Mouse (Mus musculus): ENCODE results near the gene Plekho1. TPM values are rescaled to one million over a fixed set of nuclear protein-coding genes. Genes with fewer than 3 reads are reported as not detected.
"Not testable (repeated sequence)": the region's sequence is repeated elsewhere in the genome, so short reads cannot be mapped to it uniquely, and the experiment has no call there.

Plekho1 gene
- polyA plus RNA-seq, 1 experiment: 73.9 TPM

DNA sequence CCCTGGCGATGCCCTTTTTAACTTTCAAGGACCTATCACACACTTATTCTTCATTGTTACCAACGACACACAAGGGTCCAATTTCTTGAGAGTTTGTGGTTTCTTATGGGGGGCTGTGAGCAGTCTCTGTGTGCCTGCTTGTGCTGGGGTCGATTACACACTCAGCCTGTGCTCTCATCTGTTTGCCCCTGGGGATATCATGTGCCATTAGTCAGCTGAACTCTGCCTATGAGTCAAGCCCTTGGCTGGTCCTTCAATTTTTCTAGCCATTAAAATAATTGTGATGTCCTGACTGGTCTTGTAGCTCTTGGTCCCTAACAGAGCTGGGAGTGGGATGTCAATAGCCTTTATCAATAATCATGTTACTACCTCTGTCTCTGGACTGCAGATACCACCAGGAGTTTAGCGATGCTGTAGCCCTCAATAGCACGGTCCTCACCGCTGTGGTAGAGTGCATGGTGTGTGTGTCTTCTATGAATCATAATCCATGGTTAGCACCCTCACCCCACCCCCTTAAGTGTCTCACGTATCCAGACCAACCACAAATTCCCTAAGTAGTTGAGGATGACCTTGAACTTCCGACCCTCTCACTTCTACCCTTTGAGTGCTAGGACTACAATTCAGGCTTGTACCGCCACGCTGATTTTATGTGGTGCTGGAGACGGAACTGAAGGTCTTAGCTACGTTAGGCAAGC is 15.4 kb downstream of the Plekho1 start:
- DNase-seq: no peak
- no peak overlapping the region for H3K4me3 ChIP-seq (ENCODE audit: control insufficient read depth, insufficient read depth, low read length)
- TF ChIP-seq CTCF (IDR thresholded peaks at IDR 0.05; ENCODE audit: borderline replicate concordance, control insufficient read depth, extremely low read depth, insufficient read depth, low read length, poor library complexity) (no peak), POLR2A (IDR thresholded peaks at IDR 0.05; ENCODE audit: control insufficient read depth, extremely low read depth, insufficient read depth, low read length, poor library complexity) (no peak)
- H3K36me3 ChIP-seq (ENCODE audit: control insufficient read depth, insufficient read depth, low read length): no peaks in the 10 kb centered on the region
- WGBS: 89% methylated on average over 12 of the region's 12 CpGs
- peaks cover 6% of the 10 kb centered on the region for H3K4me1 ChIP-seq (replicated peaks; ENCODE audit: control insufficient read depth, insufficient read depth, low read length)
- no peaks in the 10 kb centered on the region for H3K27me3 ChIP-seq (ENCODE audit: control insufficient read depth, insufficient read depth, low read length)
- H3K27ac ChIP-seq (ENCODE audit: control insufficient read depth, insufficient read depth, low read length): no peak overlapping the region

DNA sequence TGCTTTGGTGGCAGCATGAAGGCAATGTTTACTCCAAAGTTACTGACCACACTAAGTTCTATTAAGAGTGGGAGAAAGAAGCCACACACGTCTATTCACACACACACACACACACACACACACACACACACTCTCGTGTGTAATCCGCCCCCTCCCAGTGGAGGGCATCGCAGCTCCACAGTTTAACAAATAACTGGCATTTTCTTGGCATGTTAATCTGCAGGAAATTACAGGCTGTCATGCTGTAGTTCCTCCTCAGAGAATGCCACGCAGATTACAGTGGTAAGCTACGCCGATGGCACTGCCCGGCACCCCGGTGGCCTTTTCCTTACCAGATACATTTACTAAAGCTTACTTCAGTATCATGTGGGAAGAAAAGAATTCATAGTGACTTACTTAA is 17.5 kb downstream of the Plekho1 start:
- Histone ChIP-seq H3K27ac (ENCODE audit: control insufficient read depth, insufficient read depth, low read length) (no peak overlapping the region), H3K27me3 (ENCODE audit: control insufficient read depth, insufficient read depth, low read length) (no peaks in the 10 kb centered on the region), H3K4me3 (ENCODE audit: control insufficient read depth, insufficient read depth, low read length) (no peak overlapping the region), H3K36me3 (ENCODE audit: control insufficient read depth, insufficient read depth, low read length) (no peaks in the 10 kb centered on the region), H3K4me1 (replicated peaks; ENCODE audit: control insufficient read depth, insufficient read depth, low read length) (peaks cover 10% of the 10 kb centered on the region)
- TF ChIP-seq CTCF (IDR thresholded peaks at IDR 0.05; ENCODE audit: borderline replicate concordance, control insufficient read depth, extremely low read depth, insufficient read depth, low read length, poor library complexity): no peak
- TF ChIP-seq POLR2A (IDR thresholded peaks at IDR 0.05; ENCODE audit: control insufficient read depth, extremely low read depth, insufficient read depth, low read length, poor library complexity): no peak
- WGBS: 77% methylated on average over 9 of the region's 9 CpGs
- DNase-seq: no peak

DNA sequence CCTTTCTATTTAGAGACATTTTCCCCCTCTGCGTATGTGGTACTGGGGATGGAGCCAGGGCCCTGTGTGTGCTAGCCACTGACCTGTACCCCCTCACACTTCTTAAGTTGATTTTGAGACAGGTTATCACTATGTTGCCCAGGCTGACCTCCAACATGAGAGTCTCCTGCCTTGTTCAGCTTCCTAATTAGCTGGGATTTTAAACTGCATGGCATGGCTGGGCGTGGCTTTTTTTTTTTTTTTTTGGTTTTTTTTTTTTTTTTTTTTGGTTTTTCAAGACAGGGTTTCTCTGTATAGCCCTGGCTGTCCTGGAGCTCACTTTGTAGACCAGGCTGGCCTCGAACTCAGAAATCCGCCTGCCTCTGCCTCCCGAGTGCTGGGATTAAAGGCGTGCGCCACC is 18.2 kb downstream of the Plekho1 start:
- not testable (repeated sequence) for H3K4me3 ChIP-seq (ENCODE audit: control insufficient read depth, insufficient read depth, low read length); DNase-seq; H3K36me3 ChIP-seq (ENCODE audit: control insufficient read depth, insufficient read depth, low read length); H3K27ac ChIP-seq (ENCODE audit: control insufficient read depth, insufficient read depth, low read length); H3K27me3 ChIP-seq (ENCODE audit: control insufficient read depth, insufficient read depth, low read length)
- peaks cover 13% of the 10 kb centered on the region for H3K4me1 ChIP-seq (replicated peaks; ENCODE audit: control insufficient read depth, insufficient read depth, low read length)
- 96% methylated on average over 7 of the region's 7 CpGs for WGBS

DNA sequence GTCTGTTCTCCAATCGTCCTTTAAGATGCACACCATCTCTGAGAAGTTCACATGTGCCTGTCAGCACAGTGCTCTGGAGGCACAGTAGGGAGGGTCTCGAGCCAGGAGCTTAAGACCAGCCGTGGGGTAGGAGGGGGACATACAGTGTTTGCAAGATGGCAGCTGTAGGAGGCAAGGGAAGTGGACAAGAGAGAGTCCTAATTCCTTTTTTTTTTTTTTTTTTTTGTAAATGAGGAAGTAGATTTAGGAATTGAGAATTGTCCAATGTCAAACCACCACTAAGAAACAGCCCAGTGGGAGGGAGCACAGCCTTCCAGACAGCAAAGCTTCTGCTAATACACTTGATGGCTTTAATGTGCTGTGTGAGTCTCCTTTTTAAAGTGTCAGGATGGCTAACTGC is 18.7 kb downstream of the Plekho1 start:
- H3K36me3 ChIP-seq (ENCODE audit: control insufficient read depth, insufficient read depth, low read length): no peaks in the 10 kb centered on the region
- DNase-seq: no peak
- no peak overlapping the region for H3K27ac ChIP-seq (ENCODE audit: control insufficient read depth, insufficient read depth, low read length)
- TF ChIP-seq CTCF (IDR thresholded peaks at IDR 0.05; ENCODE audit: borderline replicate concordance, control insufficient read depth, extremely low read depth, insufficient read depth, low read length, poor library complexity) (no peak), POLR2A (IDR thresholded peaks at IDR 0.05; ENCODE audit: control insufficient read depth, extremely low read depth, insufficient read depth, low read length, poor library complexity) (no peak)
- no peak overlapping the region for H3K4me3 ChIP-seq (ENCODE audit: control insufficient read depth, insufficient read depth, low read length)
- H3K4me1 ChIP-seq (replicated peaks; ENCODE audit: control insufficient read depth, insufficient read depth, low read length): peaks cover 15% of the 10 kb centered on the region
- H3K27me3 ChIP-seq (ENCODE audit: control insufficient read depth, insufficient read depth, low read length): no peaks in the 10 kb centered on the region
- WGBS: 86% methylated on average over 3 of the region's 3 CpGs

DNA sequence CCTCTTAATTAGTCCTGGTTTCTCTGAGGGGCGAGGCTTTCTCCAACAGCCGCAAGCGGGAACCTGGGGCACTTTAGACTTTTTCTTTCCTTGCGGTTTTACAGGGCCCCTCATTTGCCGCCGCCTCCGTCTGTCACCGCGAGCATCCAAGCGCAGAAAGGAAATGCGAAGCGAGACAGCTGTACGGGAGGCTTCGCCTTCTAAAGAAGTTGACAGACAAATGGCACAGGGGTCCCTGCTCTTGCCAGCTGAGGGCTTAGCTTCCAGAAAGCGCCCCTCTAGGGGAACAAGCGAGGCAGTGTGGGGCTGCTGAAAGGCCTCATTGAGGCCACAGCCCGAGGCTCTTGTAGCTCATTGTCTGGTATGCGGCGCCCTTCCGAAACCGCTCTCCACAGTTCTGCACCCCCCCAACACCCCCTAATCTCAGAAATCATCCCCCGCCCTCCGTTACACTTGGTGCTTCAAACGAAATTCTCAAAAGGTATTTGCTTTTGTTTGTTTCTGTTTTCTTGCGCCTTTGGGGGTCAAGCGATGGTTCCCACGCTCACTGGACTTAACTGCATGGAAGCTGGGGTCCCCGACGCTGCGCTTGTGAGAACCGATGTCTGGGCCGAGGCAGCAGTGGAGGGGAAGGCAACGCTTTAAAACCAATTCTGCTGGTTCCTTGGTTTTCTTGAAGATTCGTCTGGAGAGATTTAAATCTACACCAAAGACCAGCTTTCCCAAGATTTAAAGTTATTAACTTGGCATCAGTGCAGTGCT is 22.7 kb downstream of the Plekho1 start:
- Histone ChIP-seq H3K36me3 (ENCODE audit: control insufficient read depth, insufficient read depth, low read length) (no peaks in the 10 kb centered on the region), H3K4me1 (replicated peaks; ENCODE audit: control insufficient read depth, insufficient read depth, low read length) (peaks cover 25% of the 10 kb centered on the region), H3K4me3 (ENCODE audit: control insufficient read depth, insufficient read depth, low read length) (peak overlapping the region; percentile 28), H3K27ac (ENCODE audit: control insufficient read depth, insufficient read depth, low read length) (peak overlapping the region; percentile 89), H3K27me3 (ENCODE audit: control insufficient read depth, insufficient read depth, low read length) (no peaks in the 10 kb centered on the region; the same call in 1 of the 2 replicates)
- 0 out of 2 replicates have a peak, but pooled peaks have one; percentile 28 for TF ChIP-seq CTCF (IDR thresholded peaks at IDR 0.05; ENCODE audit: borderline replicate concordance, control insufficient read depth, extremely low read depth, insufficient read depth, low read length, poor library complexity)
- TF ChIP-seq POLR2A (IDR thresholded peaks at IDR 0.05; ENCODE audit: control insufficient read depth, extremely low read depth, insufficient read depth, low read length, poor library complexity): peak; percentile 79
- DNase-seq: peak; percentile 80
- WGBS: 13% methylated on average over 34 of the region's 34 CpGs

DNA sequence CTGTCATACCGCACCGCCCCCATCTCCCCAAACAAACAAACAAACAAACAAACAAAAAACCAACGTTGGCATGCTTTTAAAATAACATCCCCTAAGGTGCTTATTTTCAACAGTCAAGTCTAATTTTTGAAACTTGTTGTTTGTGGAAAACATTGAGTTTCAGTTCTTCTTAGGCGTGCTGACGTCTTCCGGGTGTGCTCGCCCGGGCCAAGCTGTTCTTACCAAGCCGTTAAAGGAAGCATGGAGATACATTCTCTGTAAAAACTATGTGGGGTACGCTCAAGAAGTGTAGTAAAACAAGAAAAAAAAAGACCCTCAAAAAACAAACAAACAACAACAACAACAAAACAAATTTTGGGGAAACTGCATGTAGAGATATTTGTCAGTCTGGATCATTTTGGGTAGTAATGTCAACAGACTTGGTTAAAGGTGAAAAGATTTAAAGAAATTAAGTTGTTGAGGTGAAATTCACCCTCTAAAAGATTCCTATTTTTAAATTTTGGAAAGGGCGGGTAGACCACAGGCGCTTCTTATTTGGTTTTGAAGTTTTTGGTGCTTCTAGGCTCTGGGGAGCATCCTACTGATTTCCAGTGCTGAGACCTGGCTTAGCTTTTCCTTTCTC is 23.4 kb downstream of the Plekho1 start:
- H3K4me3 ChIP-seq (ENCODE audit: control insufficient read depth, insufficient read depth, low read length): peak overlapping the region; percentile 25
- TF ChIP-seq CTCF (IDR thresholded peaks at IDR 0.05; ENCODE audit: borderline replicate concordance, control insufficient read depth, extremely low read depth, insufficient read depth, low read length, poor library complexity) (no peak), POLR2A (IDR thresholded peaks at IDR 0.05; ENCODE audit: control insufficient read depth, extremely low read depth, insufficient read depth, low read length, poor library complexity) (no peak)

DNA sequence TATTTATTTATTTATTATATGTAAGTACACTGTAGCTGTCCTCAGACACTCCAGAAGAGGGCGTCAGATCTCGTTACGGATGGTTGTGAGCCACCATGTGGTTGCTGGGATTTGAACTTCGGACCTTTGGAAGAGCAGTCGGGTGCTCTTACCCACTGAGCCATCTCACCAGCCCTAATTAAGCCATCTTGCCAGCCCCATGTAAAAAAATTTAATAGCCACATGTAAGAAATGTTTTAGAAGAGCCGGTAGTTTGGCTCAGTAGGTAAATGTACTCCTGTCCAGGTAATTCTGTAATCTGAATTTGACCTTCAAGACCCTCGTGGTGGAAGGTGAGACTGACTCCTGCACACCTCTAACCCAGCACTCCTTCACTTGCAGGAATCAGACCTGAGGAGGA is 25.1 kb downstream of the Plekho1 start:
- 87% methylated on average over 7 of the region's 7 CpGs for WGBS
- not testable (repeated sequence) for H3K4me3 ChIP-seq (ENCODE audit: control insufficient read depth, insufficient read depth, low read length)

More for the DNA sequence above, 23.4 kb downstream of the Plekho1 start:
- no peak for DNase-seq
- peak overlapping the region; percentile 89 for H3K27ac ChIP-seq (ENCODE audit: control insufficient read depth, insufficient read depth, low read length)
- no peaks in the 10 kb centered on the region for H3K36me3 ChIP-seq (ENCODE audit: control insufficient read depth, insufficient read depth, low read length)
- 27% methylated on average over 12 of the region's 12 CpGs for WGBS
- H3K4me1 ChIP-seq (replicated peaks; ENCODE audit: control insufficient read depth, insufficient read depth, low read length): peaks cover 25% of the 10 kb centered on the region
- no peaks in the 10 kb centered on the region; the same call in 1 of the 2 replicates for H3K27me3 ChIP-seq (ENCODE audit: control insufficient read depth, insufficient read depth, low read length)

More for the DNA sequence above, 25.1 kb downstream of the Plekho1 start:
- peaks cover 29% of the 10 kb centered on the region for H3K4me1 ChIP-seq (replicated peaks; ENCODE audit: control insufficient read depth, insufficient read depth, low read length)
- H3K27me3 ChIP-seq (ENCODE audit: control insufficient read depth, insufficient read depth, low read length); H3K27ac ChIP-seq (ENCODE audit: control insufficient read depth, insufficient read depth, low read length); DNase-seq; H3K36me3 ChIP-seq (ENCODE audit: control insufficient read depth, insufficient read depth, low read length): not testable (repeated sequence)

All from thymus, adult 2 months (tissue).